Mouse (Mus musculus): Measurements from ENCODE around the gene Prtg. TPM values are rescaled to one million over a fixed set of nuclear protein-coding genes. Genes with fewer than 3 reads are reported as not detected.
A peak's percentile ranks its signal among the peaks of the same experiment; 100 is the strongest.

Gene Prtg
- total RNA-seq, 2 experiments from 2014 or later, result 3.0 to 3.1 TPM

- DNase-seq (ENCODE audit: low spot score in 2 of 2), result no peak
These were observed 95.4 kb downstream of the Prtg start for GRCm38 (mm10) chr9:72902057-72902456.

GRCm38 (mm10) chr9:72902611-72903010, 95.9 kb downstream of the Prtg start:
- DNase-seq (ENCODE audit: low spot score in 2 of 2), result no peak

GRCm38 (mm10) chr9:72906693-72907103, 100.0 kb downstream of the Prtg start:
- peak in 1 of 2 experiments; percentile 40 for DNase-seq (ENCODE audit: low spot score in 2 of 2)

GRCm38 (mm10) chr9:72911381-72911780, 104.7 kb downstream of the Prtg start:
- no peak for DNase-seq (ENCODE audit: low spot score in 2 of 2)

- DNase-seq (ENCODE audit: low spot score in 2 of 2), result no peak
These were observed 106.9 kb downstream of the Prtg start for GRCm38 (mm10) chr9:72913551-72913950.

- no peak for DNase-seq (ENCODE audit: low spot score in 2 of 2)
These were observed 109.1 kb downstream of the Prtg start for GRCm38 (mm10) chr9:72915728-72916127.

GRCm38 (mm10) chr9:72923068-72923467, 116.4 kb downstream of the Prtg start:
- DNase-seq (ENCODE audit: low spot score in 2 of 2), result no peak

GRCm38 (mm10) chr9:72925021-72925934, 118.6 kb downstream of the Prtg start, which contains the start of gene Pygo1:
Pygo1 (plus strand) TSS chr9:72925645.
- peak; percentile 37 to 44 for DNase-seq (ENCODE audit: low spot score in 2 of 2)

- no peak for DNase-seq (ENCODE audit: low spot score in 2 of 2)
These were observed 119.2 kb downstream of the Prtg start for GRCm38 (mm10) chr9:72925935-72926258.

GRCm38 (mm10) chr9:72931166-72931790, 124.6 kb downstream of the Prtg start:
- peak; percentile 80 to 92 for DNase-seq (ENCODE audit: low spot score in 2 of 2)

- DNase-seq (ENCODE audit: low spot score in 2 of 2), result no peak
These were observed 128.6 kb downstream of the Prtg start for GRCm38 (mm10) chr9:72935309-72935708.

GRCm38 (mm10) chr9:72936301-72936700, 129.6 kb downstream of the Prtg start:
- no peak for DNase-seq (ENCODE audit: low spot score in 2 of 2)

- no peak for DNase-seq (ENCODE audit: low spot score in 2 of 2)
These were observed 136.8 kb downstream of the Prtg start for GRCm38 (mm10) chr9:72943424-72943823.

- DNase-seq (ENCODE audit: low spot score in 2 of 2), result no peak
These were observed 137.6 kb downstream of the Prtg start for GRCm38 (mm10) chr9:72944286-72944685.

GRCm38 (mm10) chr9:72947010-72947409, 140.3 kb downstream of the Prtg start:
- DNase-seq (ENCODE audit: low spot score in 2 of 2), result no peak

- no peak for DNase-seq (ENCODE audit: low spot score in 2 of 2)
These were observed 142.9 kb downstream of the Prtg start for GRCm38 (mm10) chr9:72949572-72949971.

- no peak for DNase-seq (ENCODE audit: low spot score in 2 of 2)
These were observed 148.1 kb downstream of the Prtg start for GRCm38 (mm10) chr9:72954746-72955145.

GRCm38 (mm10) chr9:72955546-72955945, 148.9 kb downstream of the Prtg start:
- peak in 1 of 2 experiments; percentile 76 for DNase-seq (ENCODE audit: low spot score in 2 of 2)

GRCm38 (mm10) chr9:72958521-72959450, 152.1 kb downstream of the Prtg start, which contains the start of the genes Dyx1c1 and Gm44503:
Dyx1c1 (plus strand) TSS chr9:72958785.
Gm44503 (plus strand) TSS chr9:72958852.
- peak; percentile 35 to 75 for DNase-seq (ENCODE audit: low spot score in 2 of 2)

GRCm38 (mm10) chr9:72961346-72961745, 154.7 kb downstream of the Prtg start:
- DNase-seq (ENCODE audit: low spot score in 2 of 2), result no peak

- no peak for DNase-seq (ENCODE audit: low spot score in 2 of 2)
These were observed 155.3 kb downstream of the Prtg start for GRCm38 (mm10) chr9:72961959-72962358.

All from layer of hippocampus, adult 18-20 months (tissue).